Mouse (Mus musculus) kidney, embryonic 16.5 days (tissue): ENCODE data around the gene Palm3. TPM values are rescaled to one million over a fixed set of nuclear protein-coding genes. Genes with fewer than 3 reads are reported as not detected.

Source experiments
- ATAC-seq: fragments of 200-750 bp; cut with Nextera tagmentation; 2 replicates; pipeline ENCODE4 v1.8.0; 2017; ENCODE audit warnings: moderate TSS enrichment; ENCODE audit not compliant: low FRiP score, low TSS enrichment
- H3K27ac ChIP-seq: fragments of 300-500 bp; sonication (generic); 2 replicates; pipeline ENCODE4 v1.5.1; 2014; ENCODE audit warnings: low read length
- H3K27me3 ChIP-seq: fragments of 300-500 bp; sonication (generic); 2 replicates; pipeline ENCODE4 v1.6.1; 2014; ENCODE audit warnings: low read length, control low read depth, mixed read lengths; ENCODE audit not compliant: insufficient read depth
- H3K36me3 ChIP-seq: fragments of 300-500 bp; sonication (generic); 2 replicates; pipeline ENCODE4 v1.6.1; 2014; ENCODE audit warnings: low read length, control low read depth, mixed read lengths; ENCODE audit not compliant: insufficient read depth
- H3K4me1 ChIP-seq: fragments of 300-500 bp; sonication (generic); 2 replicates; pipeline ENCODE4 v1.6.1; 2014; ENCODE audit warnings: low read length, control low read depth, mixed read lengths; ENCODE audit not compliant: insufficient read depth
- H3K4me2 ChIP-seq: fragments of 300-500 bp; sonication (generic); replicated peaks from 2 replicates; pipeline ENCODE4 v1.6.1; 2014; ENCODE audit warnings: low read depth, low read length
- H3K4me3 ChIP-seq: fragments of 300-500 bp; sonication (generic); 2 replicates; pipeline ENCODE4 v1.5.1; 2014; ENCODE audit warnings: mild to moderate bottlenecking, low read length
- H3K9ac ChIP-seq: fragments of 300-500 bp; sonication (generic); replicated peaks from 2 replicates; pipeline ENCODE4 v1.6.1; 2014; ENCODE audit warnings: low read length
- H3K9me3 ChIP-seq: fragments of 300-500 bp; sonication (generic); 2 replicates; pipeline ENCODE4 v1.6.1; 2016; ENCODE audit warnings: low read length, control low read depth
- WGBS: fragments of 180-500 bp; shearing (Covaris S2); extraction: QIAGEN DNeasy Blood & Tissue Kit; methylation state at CpG from one replicate; pipeline ENCODE4 v1.1.7; 2014; 5-methylcytosine and 5-hydroxymethylcytosine counted together
- polyA plus RNA-seq: library from polyadenylated mRNA; unstranded; fragments of >200 nt; fragmentation: Nextera tagmentation; extraction: Ambion mirVana; gene quantifications from 2 replicates; pipeline ENCODE4 v1.2.1, GENCODE M21; 2015

Palm3 gene
- 15.5 and 16.7 TPM in 2 replicates for polyA plus RNA-seq

GRCm38 (mm10) chr8:84021096-84021495, at the start of gene Palm3:
Gene Palm3 (plus strand): TSS chr8:84021471.
- peak within 1 kb of the TSS; percentile 74 for H3K9ac ChIP-seq
- H3K36me3 ChIP-seq, result no peaks in the 10 kb centered on the region
- H3K4me3 ChIP-seq, result peak within 1 kb of the TSS; percentile 44
- ATAC-seq, result peak; percentile 91
- peaks cover 42% of the 10 kb centered on the region for H3K4me1 ChIP-seq
- H3K27me3 ChIP-seq, result 0 out of 2 replicates have a peak, but pooled peaks cover 3% of the 10 kb centered on the region
- H3K4me2 ChIP-seq, result peak within 1 kb of the TSS; percentile 61
- H3K9me3 ChIP-seq, result no peaks in the 10 kb centered on the region
- 4% methylated on average over 18 of the region's 18 CpGs for WGBS
- peak within 1 kb of the TSS; percentile 91 for H3K27ac ChIP-seq

DNA sequence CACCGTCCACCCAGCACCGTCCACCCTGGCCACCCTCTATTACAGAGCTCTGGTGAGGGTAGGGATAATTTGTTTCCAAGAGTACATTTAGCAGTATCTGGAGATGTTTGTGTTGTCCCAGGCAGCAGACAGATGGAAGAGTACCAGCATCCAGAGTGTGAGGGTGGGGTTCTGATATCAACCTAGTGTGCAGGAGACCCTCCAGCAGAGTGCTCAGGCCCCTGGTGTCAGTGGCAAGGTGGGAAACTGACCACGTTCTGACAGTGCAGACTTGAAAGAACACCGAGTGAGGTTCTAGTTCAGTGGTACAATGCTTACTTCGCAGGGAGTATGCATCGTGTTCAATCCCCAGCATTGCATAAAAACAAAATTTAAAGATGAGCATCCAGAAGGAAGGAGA, 49.6 kb upstream of the Palm3 start:
- Histone ChIP-seq H3K27ac (peak overlapping the region; percentile 74; the same call in 1 of the 2 replicates), H3K9me3 (no peaks in the 10 kb centered on the region), H3K4me2 (peak overlapping the region; percentile 88), H3K9ac (peak overlapping the region; percentile 78), H3K4me3 (peak overlapping the region; percentile 93), H3K4me1 (peaks cover 18% of the 10 kb centered on the region), H3K36me3 (peaks cover 18% of the 10 kb centered on the region; the same call in 1 of the 2 replicates), H3K27me3 (no peaks in the 10 kb centered on the region)
- ATAC-seq, result no peak
- WGBS, result 74% methylated on average over 6 of the region's 6 CpGs

DNA sequence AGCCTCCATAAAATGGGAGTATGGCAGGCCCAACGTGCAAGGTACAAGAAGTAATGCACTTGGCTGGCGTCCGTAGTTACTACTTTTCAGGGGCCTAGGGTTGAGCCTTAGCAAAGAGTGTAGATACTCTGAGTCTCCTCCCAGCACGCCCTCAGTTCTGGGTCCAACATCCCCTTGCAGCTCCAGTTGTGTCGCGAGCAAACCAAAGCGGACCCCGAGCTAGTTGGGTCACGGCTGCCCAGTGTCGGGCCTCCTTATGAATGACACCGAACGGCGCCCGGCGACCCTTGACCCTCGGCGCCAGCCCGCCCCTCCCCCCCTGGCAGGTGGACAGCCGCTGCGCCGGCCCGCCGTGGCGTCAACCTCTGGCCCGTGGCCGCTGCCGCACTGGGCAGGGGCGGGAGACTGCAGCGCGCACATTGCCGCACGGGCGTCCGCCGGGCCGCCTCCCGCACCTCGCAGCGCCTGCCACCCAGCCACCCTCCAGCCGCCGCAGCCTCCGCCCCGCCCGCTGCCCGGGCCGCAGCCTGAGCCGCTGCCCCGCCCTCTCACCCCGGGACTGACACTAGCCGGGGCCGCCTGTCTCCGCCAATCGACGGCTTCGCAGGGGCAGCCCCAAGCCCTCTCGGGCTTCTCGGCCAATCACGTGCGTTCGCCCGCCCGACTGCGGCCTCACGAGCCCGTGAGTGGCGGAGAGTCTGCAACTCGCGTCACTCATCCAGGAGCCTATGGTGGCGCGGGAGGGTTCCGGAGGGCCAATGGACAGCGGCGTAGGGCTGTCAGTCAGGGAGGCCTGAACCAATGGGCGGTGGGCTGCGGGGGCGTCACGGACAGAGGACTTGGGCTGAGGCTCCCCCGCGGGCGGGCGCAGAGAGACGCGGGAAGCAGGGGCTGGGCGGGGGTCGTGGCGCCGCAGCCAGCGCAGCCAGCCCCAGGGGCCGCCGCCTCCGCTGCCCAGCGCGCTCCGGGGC, 48.8 kb upstream of the Palm3 start, which contains the start of gene Prkaca:
Prkaca (plus strand) TSS at position 844 of the 971 bp plus-strand sequence.
- WGBS, result 0% methylated on average over 72 of the region's 94 CpGs
- H3K4me1 ChIP-seq, result peaks cover 25% of the 10 kb centered on the region
- no peaks in the 10 kb centered on the region for H3K9me3 ChIP-seq
- H3K4me2 ChIP-seq, result peak within 1 kb of the TSS; percentile 88
- no peaks in the 10 kb centered on the region for H3K27me3 ChIP-seq
- ATAC-seq, result peak; percentile 100
- peaks cover 14% of the 10 kb centered on the region; the same call in 1 of the 2 replicates for H3K36me3 ChIP-seq
- H3K4me3 ChIP-seq, result peak within 1 kb of the TSS; percentile 93
- peak within 1 kb of the TSS; percentile 74 for H3K27ac ChIP-seq
- H3K9ac ChIP-seq, result peak within 1 kb of the TSS; percentile 90

GRCm38 (mm10) chr8:83973161-83974031, 47.9 kb upstream of the Palm3 start:
- Histone ChIP-seq H3K4me1 (peaks cover 31% of the 10 kb centered on the region), H3K4me3 (peak overlapping the region; percentile 93), H3K9ac (peak overlapping the region; percentile 90), H3K9me3 (no peaks in the 10 kb centered on the region), H3K36me3 (peaks cover 9% of the 10 kb centered on the region; the same call in 1 of the 2 replicates), H3K4me2 (peak overlapping the region; percentile 87), H3K27me3 (no peaks in the 10 kb centered on the region), H3K27ac (peak overlapping the region; percentile 56)
- peak; percentile 0 for ATAC-seq
- WGBS, result 2% methylated on average over 32 of the region's 37 CpGs

DNA sequence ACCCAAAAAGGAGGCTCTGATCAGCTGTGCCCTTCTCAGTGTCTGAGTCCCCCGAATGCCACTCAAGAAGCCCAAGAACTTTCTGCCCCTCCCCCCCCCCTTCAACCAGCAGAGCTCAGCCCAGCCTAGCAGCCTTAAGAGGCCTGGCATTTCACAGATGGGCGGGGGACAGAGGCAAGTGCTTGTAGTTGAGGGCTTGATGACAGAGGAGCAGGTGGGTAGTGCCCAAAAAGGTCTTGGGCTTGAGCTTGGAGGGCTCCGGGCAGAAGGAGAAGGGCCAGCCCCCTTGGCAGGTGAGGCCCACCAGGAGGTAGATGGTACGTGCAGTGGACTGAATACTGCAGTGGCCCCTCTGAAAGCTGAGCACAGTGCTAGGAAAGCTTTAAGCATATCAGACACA, 46.8 kb upstream of the Palm3 start:
- no peak overlapping the region for H3K4me3 ChIP-seq
- ATAC-seq, result no peak
- H3K9ac ChIP-seq, result no peak overlapping the region; the same call in 1 of the 2 replicates
- H3K4me2 ChIP-seq, result peak overlapping the region; percentile 87
- H3K36me3 ChIP-seq, result peaks cover 4% of the 10 kb centered on the region; the same call in 1 of the 2 replicates
- peaks cover 31% of the 10 kb centered on the region for H3K4me1 ChIP-seq
- 83% methylated on average over 4 of the region's 4 CpGs for WGBS
- H3K27ac ChIP-seq, result no peak overlapping the region
- no peaks in the 10 kb centered on the region for H3K27me3 ChIP-seq
- H3K9me3 ChIP-seq, result no peaks in the 10 kb centered on the region

DNA sequence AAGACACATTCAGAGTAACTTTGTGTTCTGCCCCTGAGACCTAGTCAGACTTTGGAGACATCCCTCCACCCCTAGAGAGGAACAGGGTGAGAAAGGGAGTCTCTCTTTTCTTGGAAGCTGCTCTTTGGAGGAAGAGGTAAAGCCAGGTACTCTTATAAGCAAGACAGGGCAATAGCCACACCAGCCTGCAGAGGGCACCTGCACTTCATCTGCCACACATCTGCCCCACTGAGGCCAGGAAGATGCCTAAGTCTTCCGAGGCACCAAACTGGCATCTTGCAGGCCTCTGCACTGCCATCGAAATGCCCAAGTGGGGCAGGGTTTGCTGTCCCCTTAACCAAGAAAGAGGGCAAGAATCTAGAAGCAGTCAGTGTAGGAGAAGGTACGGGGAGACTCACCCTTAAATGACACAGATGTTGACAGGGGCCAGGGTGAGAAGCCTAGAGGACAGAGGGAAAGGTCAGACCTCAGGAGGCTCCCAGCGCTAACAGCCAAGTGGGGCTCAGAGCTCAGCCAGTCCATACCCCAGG, 45.1 kb upstream of the Palm3 start:
- Histone ChIP-seq H3K27me3 (no peaks in the 10 kb centered on the region), H3K4me1 (peaks cover 31% of the 10 kb centered on the region), H3K4me2 (no peak overlapping the region), H3K9me3 (no peaks in the 10 kb centered on the region), H3K36me3 (peaks cover 6% of the 10 kb centered on the region), H3K27ac (no peak overlapping the region), H3K4me3 (no peak overlapping the region), H3K9ac (0 out of 2 replicates have a peak overlapping the region, but pooled peaks have one; percentile 12)
- ATAC-seq, result no peak
- WGBS, result 73% methylated on average over 4 of the region's 4 CpGs

DNA sequence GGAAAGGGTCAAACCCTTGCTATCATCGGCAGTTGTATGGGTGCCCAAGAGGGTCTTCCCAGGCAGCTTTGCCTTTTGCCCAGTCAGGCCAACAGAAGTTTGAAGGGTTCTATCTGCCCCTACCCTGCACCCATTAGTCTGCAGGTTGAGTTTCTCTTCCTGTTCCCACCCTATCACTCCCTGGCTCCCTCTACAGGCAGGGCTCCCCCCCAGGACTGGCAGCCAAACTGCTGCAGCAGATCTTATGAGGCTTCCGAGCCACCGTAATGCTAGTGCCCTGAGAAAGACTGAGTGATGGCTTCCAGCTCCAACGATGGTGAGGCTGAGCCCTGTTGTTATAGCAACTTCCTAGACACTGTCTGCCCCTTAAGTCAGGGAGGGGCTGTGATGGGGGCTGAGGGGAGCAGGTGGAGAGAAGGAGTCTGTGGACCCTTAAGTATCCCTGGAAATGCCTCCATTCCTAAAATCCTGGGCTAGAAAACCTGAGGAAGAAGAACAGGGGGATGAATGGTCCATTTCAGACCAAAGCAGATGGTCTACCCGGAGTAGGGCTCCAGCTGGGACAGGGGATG, 44.4 kb upstream of the Palm3 start:
- ATAC-seq, result no peak
- H3K4me2 ChIP-seq, result no peak overlapping the region
- no peak overlapping the region for H3K9ac ChIP-seq
- peaks cover 13% of the 10 kb centered on the region for H3K36me3 ChIP-seq
- WGBS, result 87% methylated on average over 5 of the region's 5 CpGs
- H3K27me3 ChIP-seq, result no peaks in the 10 kb centered on the region
- H3K4me1 ChIP-seq, result peaks cover 28% of the 10 kb centered on the region
- H3K9me3 ChIP-seq, result no peaks in the 10 kb centered on the region
- H3K27ac ChIP-seq, result no peak overlapping the region
- H3K4me3 ChIP-seq, result no peak overlapping the region

GRCm38 (mm10) chr8:83977646-83978045, 43.6 kb upstream of the Palm3 start:
- no peak for ATAC-seq
- Histone ChIP-seq H3K4me1 (peaks cover 26% of the 10 kb centered on the region), H3K9ac (0 out of 2 replicates have a peak overlapping the region, but pooled peaks have one; percentile 1), H3K27me3 (no peaks in the 10 kb centered on the region), H3K9me3 (no peaks in the 10 kb centered on the region), H3K36me3 (peaks cover 21% of the 10 kb centered on the region), H3K4me3 (no peak overlapping the region), H3K4me2 (no peak overlapping the region), H3K27ac (peak overlapping the region; percentile 13; the same call in 1 of the 2 replicates)
- WGBS, result 51% methylated on average over 6 of the region's 6 CpGs

- H3K9ac ChIP-seq, result no peak overlapping the region
- H3K4me2 ChIP-seq, result no peak overlapping the region
- H3K27me3 ChIP-seq, result no peaks in the 10 kb centered on the region
- H3K4me3 ChIP-seq, result no peak overlapping the region
- H3K27ac ChIP-seq, result peak overlapping the region; percentile 13; the same call in 1 of the 2 replicates
- no peak for ATAC-seq
- peaks cover 26% of the 10 kb centered on the region for H3K36me3 ChIP-seq
- H3K4me1 ChIP-seq, result peaks cover 26% of the 10 kb centered on the region
- 76% methylated on average over 9 of the region's 9 CpGs for WGBS
- no peaks in the 10 kb centered on the region; the same call in 1 of the 2 replicates for H3K9me3 ChIP-seq
Measured at GRCm38 (mm10) chr8:83978200-83978599, 43.1 kb upstream of the Palm3 start.
